Mouse (Mus musculus) testis, postnatal 14 days (tissue): ENCODE data around the gene Slc17a8.
A peak's percentile ranks its signal among the peaks of the same experiment; 100 is the strongest.
"Not testable (repeated sequence)": the region's sequence is repeated elsewhere in the genome, so short reads cannot be mapped to it uniquely, and the experiment has no call there.

Source experiments
- DNase-seq: peaks from one replicate; pipeline ENCODE4 v3.0.0; 2021; ENCODE audit warnings: low spot score

Gene Slc17a8

GRCm38 (mm10) chr10:89621129-89621528, at the start of gene Slc17a8:
Slc17a8 (minus strand) TSS chr10:89621253.
- DNase-seq, result peak; percentile 12

- not testable (repeated sequence) for DNase-seq
Observed at GRCm38 (mm10) chr10:89670371-89670770, 49.3 kb upstream of the Slc17a8 start.

- no peak for DNase-seq
Observed at GRCm38 (mm10) chr10:89667571-89667970, 46.5 kb upstream of the Slc17a8 start.

- no peak for DNase-seq
Observed at GRCm38 (mm10) chr10:89665679-89666078, 44.6 kb upstream of the Slc17a8 start.

- DNase-seq, result no peak
Observed at GRCm38 (mm10) chr10:89664977-89665645, 44.1 kb upstream of the Slc17a8 start.

- no peak for DNase-seq
Observed at GRCm38 (mm10) chr10:89656366-89656765, 35.3 kb upstream of the Slc17a8 start.

- no peak for DNase-seq
Observed at GRCm38 (mm10) chr10:89652912-89653311, 31.9 kb upstream of the Slc17a8 start.

- no peak for DNase-seq
Observed at GRCm38 (mm10) chr10:89651691-89652090, 30.6 kb upstream of the Slc17a8 start.

- DNase-seq, result no peak
Observed at GRCm38 (mm10) chr10:89646918-89647317, 25.9 kb upstream of the Slc17a8 start.

- no peak for DNase-seq
Observed at GRCm38 (mm10) chr10:89637001-89637400, 15.9 kb upstream of the Slc17a8 start.

GRCm38 (mm10) chr10:89635018-89635417, 14.0 kb upstream of the Slc17a8 start:
- no peak for DNase-seq

GRCm38 (mm10) chr10:89633736-89634426, 12.8 kb upstream of the Slc17a8 start:
- DNase-seq, result no peak

- no peak for DNase-seq
Observed at GRCm38 (mm10) chr10:89633121-89633520, 12.1 kb upstream of the Slc17a8 start.

- no peak for DNase-seq
Observed at GRCm38 (mm10) chr10:89631831-89632230, 10.8 kb upstream of the Slc17a8 start.

- DNase-seq, result no peak
Observed at GRCm38 (mm10) chr10:89630564-89630963, 9.5 kb upstream of the Slc17a8 start.

GRCm38 (mm10) chr10:89630052-89630451, 9.0 kb upstream of the Slc17a8 start:
- no peak for DNase-seq

- DNase-seq, result no peak
Observed at GRCm38 (mm10) chr10:89626714-89627113, 5.7 kb upstream of the Slc17a8 start.

GRCm38 (mm10) chr10:89624196-89624595, 3.1 kb upstream of the Slc17a8 start:
- no peak for DNase-seq

- DNase-seq, result no peak
Observed at GRCm38 (mm10) chr10:89599311-89599710, 21.7 kb downstream of the Slc17a8 start.

GRCm38 (mm10) chr10:89597275-89597674, 23.8 kb downstream of the Slc17a8 start:
- DNase-seq, result no peak

GRCm38 (mm10) chr10:89595935-89596334, 25.1 kb downstream of the Slc17a8 start:
- no peak for DNase-seq

- DNase-seq, result no peak
Observed at GRCm38 (mm10) chr10:89595514-89595913, 25.5 kb downstream of the Slc17a8 start.

GRCm38 (mm10) chr10:89594309-89594708, 26.7 kb downstream of the Slc17a8 start:
- no peak for DNase-seq

GRCm38 (mm10) chr10:89592797-89593196, 28.3 kb downstream of the Slc17a8 start:
- DNase-seq, result no peak
